Mouse (Mus musculus): Measurements from ENCODE around the gene Elmsan1.
"Not testable (repeated sequence)": the region's sequence is repeated elsewhere in the genome, so short reads cannot be mapped to it uniquely, and the experiment has no call there.

Elmsan1 gene

DNA sequence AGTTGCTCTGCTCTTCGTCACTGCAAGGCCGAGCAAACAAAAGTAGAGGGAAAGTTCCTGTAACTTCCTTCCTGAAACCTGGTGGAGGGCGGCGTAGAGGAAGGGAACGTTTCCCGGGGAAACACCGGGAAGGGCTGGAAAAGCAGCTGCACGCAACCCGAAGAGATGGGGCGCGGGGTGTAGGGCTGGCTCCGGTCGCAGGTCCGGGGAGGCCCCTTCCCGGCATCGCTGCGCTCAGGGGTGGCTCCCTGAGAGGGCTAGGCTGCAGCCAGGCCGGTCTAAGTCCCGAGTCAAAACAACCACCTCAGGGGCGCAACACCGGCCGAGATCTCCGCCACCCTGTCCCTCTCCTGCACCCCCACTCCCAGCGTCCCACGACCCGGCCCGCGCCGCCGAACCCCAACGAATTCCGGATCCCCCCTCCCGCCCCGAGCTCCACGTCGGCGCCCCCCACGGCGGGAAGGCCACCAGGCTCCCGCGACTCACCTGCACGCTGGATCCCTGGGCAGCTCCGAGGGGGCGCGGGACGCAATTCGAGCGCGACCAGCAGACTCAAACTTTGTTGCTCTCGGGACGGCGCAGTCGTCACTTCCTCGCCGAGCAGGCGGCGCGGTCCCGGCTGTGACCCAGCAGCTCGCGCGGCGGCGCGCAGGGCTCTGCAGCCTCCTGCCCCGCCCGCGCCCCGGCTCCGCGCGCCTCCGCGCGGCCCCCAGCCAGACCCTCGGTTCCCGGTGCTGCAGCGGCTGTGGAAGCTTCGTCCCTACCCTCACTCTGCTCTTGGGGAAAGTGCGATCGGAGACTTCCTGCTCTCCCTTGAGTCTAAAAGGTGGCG lies at the start of gene Elmsan1:
Gene Elmsan1, minus strand, starts transcription at position 593 of the 832 bp plus-strand sequence.
- peak; percentile 84 for DNase-seq (ENCODE audit: inconsistent ontology term)

DNA sequence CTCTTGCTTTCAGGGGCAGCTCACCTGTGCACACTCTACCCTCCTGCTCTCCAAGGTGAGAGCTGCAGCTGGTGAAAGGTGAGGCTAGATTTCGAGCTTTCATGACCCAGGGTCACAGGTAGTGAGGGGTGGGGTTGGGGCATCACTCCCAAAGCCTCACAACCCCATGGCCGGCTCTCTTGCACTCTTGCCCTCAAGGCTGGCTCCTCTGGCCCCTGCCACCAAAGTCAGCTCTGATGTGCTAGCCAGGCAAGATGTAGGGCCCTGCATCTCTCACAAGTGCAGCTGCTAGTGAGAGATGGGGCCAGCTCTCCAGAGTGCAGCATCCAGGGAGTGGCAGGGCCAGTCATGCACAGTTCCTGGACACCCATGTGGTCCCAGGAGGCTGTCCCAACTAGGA lies 48.6 kb upstream of the Elmsan1 start:
- DNase-seq (ENCODE audit: inconsistent ontology term) = no peak

DNA sequence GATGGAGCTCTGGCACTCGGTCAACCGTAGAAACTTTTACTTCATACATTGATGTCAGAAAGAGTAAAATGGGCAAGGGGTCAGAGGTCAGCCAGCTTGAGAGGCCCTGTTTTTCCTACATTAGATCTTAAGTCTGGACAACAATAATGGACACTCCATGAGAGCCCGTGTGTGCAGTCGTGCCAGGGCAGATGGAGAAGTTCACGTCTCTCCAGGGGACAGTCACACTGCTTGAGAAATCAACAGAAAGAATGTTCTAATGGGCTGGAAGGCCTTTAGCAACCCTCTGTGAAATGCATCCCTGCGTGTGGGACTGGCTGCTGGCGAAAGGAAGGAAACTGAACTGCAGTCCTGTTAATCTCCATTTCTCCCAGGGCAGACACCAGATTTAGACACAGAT lies 41.7 kb upstream of the Elmsan1 start:
- no peak for DNase-seq (ENCODE audit: inconsistent ontology term)

DNA sequence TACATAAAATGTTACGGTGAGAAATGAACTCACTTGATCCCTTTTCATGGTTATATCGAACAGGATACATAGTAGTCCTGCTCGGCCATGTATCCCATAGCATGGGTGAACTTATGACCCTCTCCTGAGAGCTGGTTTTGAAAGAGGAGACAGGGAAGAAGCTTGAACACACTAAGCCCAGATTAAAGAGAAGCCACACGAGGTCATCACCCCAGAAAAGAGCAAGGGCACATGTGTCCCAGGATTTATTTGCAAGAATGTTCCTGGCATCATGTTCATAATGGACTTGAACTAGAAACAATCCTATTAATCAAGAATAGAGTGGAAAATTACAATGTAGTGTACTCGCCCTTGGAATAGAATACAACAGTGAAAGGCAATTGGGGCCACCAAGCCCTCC lies 36.2 kb upstream of the Elmsan1 start:
- no peak for DNase-seq (ENCODE audit: inconsistent ontology term)

DNA sequence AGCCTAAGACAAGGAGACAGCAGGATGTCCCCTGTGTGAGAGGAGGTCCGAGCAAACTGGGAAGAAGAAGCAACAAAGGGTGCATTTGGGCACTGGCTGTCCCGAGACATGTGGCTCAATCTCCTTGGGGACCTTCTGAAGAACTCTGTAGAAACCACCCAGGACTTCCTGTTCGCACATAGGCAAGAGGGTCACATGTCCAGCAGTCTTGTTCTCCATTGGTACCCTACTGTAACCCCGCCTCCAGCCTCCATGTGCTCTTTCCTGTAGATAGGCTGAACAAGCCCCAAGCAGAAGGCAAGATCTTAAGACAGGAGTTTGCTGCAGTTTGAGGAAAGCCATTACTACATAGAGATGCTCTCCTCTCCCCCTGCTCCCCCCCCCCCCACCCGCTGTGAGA lies 34.1 kb upstream of the Elmsan1 start:
- no peak for DNase-seq (ENCODE audit: inconsistent ontology term)

DNA sequence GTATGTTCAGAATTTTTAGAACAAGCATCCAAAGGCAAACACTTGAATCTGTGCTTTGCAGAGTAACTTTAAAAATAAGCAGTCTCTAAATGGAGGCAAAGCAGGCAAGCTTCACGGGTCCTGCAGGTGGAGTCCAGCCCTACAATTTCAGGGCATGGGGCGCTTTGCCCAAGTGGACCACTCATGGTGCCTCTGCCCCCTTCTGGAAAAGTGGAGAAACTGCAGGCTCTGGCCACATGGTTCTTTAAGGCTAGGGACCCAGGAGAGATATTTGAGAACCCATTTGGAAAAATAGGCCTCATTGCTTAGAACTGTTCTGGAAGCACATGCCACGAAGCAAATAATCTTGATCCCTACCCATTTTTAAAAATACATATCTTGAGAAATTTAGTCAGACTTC lies 30.5 kb upstream of the Elmsan1 start:
- peak; percentile 73 for DNase-seq (ENCODE audit: inconsistent ontology term)

DNA sequence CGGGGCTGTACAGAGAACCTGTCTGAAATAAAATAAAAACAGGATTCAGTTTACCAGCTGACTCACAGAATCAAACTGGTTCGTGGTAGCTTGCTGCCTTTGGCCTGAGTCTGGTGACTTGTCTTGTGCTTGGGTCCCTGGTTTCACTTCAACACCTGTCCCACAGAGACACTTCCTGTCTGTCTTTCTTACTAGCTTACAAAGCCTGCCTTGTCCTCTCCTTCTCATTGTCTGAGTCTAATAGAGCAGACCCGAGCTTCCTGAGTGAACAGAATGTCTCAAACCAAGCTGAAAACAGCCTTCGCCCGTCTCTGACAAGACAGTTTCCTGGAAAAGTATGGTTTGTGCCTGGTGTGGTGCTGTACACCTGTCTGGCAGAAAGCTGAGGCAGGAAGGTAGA lies 27.0 kb upstream of the Elmsan1 start:
- peak; percentile 23 for DNase-seq (ENCODE audit: inconsistent ontology term)

DNA sequence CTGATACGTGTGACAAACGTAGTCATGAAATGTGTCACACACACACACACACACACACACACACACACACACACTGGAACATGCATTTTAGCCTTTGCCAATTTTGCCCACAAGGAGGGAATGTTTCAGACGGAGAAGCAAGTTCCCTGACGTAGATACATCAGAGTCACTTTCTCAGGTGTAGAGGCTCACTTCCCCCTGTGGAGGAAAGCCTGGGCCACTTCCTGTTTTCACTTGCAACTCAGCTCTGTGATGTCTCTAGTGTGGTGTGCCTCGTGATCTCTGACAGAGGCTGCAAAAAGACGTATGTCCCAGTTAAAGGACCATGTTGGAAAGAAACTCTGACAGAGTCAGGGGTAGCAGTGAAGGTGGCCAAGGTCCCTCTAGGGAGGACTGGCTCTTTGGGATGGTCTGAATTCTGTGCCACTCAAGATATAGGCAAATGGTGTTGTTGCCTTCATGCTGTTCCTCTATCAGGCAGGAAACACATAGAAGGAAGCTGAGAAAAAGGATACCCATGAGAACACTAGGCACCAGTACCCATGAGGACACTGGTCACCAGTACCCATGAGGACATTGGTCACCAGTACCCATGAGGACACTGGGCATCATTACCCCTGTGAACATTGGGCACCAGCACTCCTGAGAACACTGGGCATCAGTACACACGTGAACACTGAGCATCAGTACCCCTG lies 24.5 kb upstream of the Elmsan1 start:
- no peak for DNase-seq (ENCODE audit: inconsistent ontology term)

DNA sequence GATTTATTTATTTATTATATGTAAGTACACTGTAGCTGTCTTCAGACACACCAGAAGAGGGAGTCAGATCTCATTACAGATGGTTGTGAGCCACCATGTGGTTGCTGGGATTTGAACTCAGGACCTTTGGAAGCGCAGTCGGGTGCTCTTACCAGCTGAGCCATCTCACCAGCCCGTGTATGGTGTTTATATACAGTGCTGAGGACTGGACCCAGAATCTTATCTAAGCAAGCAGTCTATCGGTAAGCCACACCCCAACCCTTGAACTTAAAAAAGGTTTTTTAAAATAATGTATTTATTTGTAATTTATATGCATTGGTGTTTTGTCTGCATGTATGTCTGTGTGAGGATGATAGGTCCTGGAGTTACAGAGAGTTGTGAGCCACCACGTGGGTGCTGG lies 18.4 kb upstream of the Elmsan1 start:
- DNase-seq (ENCODE audit: inconsistent ontology term) = not testable (repeated sequence)

DNA sequence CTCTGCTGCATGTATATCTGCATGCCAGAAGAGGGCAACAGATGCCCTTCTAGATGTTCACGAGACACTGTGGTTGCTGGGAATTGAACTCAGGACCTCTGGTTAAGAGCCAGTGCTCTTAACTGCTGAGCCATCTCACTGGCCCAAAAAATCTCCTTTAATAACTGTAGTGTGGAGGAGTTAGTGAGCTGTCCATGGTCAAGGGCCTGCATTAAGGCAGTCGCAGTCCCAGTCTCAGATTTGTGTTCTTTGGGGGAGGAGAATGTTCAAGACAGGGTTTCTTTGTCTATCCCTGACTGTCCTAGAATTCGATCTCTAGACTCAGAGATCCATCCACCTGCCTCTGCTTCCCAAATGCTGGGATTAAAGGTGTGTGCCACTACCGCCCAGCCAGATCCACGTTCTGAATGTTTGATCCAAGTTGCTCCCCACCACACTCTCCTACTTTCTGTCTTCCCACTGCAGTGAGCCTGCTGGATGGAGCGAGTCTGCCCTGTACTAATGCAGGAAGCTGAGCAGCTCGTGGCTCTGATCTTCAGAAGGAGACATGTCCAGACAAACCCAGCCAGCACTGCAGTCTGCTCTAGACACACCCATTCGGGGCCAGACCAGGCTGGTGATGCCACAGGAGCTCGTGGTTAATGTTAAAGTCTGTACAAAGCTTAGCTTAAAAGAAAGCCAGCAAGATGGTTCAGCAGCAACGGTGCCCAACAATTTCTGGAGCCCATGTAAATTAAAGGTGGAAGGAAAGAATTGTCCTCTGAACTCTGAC lies 17.5 kb upstream of the Elmsan1 start:
- no peak for DNase-seq (ENCODE audit: inconsistent ontology term)

DNA sequence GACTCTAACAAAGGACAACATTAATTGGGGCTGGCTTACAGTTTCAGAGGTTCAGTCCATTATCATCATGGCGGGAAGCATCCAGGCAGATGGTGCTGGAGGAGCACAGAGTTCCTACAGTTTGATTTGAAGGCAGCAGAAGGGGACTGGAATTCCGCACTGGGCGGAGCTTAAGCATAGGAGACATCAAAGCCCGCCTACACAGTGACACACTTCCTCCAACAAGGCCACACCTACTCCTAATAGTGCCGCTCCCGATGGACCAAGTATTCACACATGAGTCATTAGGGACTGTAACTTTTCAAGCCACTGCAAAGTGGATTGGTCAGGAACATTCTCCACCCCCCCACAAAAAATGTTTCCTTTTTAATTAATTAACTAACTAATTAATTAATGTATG lies 16.9 kb upstream of the Elmsan1 start:
- no peak for DNase-seq (ENCODE audit: inconsistent ontology term)

DNA sequence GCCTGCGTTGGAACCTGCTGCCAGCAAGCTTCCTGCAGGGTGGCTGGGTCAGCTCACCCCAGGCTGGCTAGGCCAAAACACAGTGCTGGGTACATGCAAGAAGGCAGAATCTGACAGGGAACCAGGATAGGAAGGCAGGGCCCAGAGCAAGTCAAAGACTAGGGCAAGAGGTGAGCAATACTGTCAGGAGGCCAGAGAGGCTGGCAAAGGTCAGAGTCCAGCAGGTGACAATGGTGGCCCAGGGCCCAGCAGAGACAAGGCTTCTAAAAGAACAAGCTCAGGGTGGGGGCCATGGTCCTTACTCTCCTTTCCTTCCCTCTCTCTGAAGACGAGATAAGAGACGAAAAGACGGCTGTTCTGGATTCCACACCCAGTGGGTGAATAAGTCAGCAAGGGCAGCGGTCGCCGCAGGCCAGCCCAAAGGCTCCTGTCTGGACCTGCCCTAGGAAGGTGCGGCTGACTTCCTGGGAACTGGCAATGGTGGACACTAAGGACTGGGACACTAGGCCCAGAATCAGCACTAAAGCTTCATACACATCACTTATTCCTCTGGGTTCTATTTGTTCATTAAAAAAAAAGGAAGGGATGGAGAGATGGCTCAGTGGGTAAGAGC lies 14.9 kb upstream of the Elmsan1 start:
- no peak for DNase-seq (ENCODE audit: inconsistent ontology term)

DNA sequence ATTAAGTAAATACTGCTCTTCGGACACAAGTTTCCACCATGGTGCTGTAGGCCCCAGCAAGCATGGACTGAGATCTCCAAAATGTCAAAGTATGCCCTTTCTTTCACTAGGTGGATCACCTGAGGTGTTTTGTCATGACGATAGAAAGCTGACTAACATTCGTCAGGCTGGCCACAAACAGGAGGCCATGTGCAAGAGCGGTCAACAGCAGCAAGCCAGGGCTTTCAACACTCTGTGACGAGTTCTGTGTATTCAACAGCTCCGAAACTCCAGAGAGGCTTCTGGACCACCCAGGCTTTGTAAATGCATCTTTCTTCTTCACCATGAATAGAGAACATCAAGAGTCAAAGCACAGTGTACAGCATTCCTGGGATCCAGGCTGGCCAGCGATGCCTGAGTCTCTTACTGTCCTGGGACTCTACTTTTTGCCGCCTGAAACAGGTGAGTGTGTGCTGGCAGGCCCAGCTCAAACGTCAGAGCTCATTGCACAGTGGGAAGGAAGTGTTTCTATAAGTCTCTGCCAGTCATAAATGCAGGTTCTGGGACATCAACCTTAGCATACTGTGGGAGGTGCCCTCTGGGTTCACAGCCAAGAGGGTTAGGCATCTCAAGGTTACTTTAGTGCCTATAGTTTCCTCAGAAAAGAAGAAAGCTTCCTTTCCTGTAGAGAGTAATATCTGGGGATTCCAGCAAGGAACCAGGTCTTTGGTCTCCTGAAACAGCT lies 7.6 kb upstream of the Elmsan1 start:
- no peak for DNase-seq (ENCODE audit: inconsistent ontology term)

DNA sequence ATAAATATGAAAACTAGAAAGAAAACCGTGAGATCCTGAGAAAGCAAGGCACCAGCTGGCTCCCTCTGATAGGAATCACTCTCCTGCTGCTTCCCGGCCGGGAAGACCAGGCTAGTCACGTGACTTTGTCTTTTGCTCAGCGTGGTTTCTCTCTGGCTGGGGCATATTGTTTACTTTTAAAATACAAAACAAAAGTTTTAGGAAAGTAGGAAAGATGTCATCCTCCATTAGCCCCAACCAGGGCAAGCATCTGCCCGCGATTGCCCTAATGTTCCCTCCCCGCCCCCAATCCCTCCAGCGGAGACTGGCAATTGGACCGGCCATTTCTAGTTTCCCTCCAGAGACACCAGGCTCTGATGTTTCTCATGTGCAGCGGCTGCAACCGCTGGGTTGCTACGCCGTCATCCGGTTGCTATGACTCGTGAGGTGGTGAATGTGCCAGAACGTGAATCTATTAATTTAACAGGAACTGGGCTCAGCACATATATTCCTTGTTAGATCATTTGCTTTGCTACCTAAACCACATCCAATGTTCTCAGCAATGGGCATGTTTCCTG lies 3.8 kb upstream of the Elmsan1 start:
- peak; percentile 65 for DNase-seq (ENCODE audit: inconsistent ontology term)

DNA sequence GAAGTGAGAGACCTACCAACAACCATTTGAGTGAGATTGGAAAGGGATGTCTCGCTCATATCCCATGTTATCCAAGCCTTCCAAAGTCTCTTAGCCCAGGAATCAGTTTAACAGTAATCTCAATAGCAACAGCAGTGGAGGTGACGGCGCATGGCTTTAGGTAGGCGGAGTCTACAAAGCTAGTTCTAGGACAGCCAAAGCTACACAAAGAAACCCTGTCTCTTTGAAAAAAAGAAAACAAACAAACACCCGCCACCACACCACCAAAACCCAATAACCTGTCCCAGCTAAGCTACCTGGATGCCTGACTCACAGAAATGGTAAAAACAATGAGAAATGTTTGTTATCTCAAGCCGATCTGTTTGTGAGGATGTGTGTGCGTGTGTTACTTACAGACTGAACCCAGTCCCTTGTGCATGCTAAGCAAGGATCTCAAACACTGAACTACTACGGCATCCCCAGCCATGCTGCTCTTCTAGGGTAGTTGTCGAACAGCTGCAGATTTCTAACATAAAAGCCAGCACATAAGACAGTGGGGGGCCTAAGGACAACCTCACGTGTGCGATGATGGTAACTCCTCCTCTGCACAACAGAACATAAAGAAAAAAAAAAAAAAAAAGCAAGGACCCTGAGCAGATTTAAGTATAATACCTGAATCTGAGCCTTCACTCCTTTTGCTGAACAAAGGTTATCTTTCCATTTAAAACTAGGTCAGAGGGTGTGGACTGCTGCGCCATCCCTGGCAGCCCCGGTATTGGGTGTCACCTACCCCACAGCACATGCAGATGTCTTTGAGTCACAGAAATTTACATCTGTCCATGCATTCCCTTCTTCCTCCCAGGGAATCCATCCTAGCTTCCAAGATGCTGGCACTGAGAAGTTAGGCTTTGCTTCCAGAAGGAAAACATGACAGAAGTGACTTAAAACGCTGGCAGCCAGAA lies 2.5 kb upstream of the Elmsan1 start:
- DNase-seq (ENCODE audit: inconsistent ontology term) = no peak

DNA sequence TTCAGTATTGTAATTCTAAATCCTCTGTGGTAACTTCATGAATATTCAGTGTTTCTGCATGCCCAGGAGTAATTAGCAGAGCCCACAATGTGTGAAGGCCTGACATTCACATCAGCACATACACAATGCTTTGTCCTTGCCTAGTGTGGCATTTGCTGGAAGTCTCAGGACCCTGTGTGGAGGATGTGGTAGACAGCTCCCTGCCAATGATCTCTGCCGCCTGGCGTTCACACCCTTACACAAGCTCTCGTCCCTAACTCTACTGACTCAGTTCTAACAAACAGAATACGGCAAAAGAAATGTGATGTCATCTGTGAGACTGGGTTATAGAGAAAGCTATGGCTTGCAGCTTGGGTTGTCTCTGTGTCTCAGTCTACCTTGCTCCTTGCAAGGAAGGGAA lies 1.8 kb upstream of the Elmsan1 start:
- DNase-seq (ENCODE audit: inconsistent ontology term) = peak; percentile 53

DNA sequence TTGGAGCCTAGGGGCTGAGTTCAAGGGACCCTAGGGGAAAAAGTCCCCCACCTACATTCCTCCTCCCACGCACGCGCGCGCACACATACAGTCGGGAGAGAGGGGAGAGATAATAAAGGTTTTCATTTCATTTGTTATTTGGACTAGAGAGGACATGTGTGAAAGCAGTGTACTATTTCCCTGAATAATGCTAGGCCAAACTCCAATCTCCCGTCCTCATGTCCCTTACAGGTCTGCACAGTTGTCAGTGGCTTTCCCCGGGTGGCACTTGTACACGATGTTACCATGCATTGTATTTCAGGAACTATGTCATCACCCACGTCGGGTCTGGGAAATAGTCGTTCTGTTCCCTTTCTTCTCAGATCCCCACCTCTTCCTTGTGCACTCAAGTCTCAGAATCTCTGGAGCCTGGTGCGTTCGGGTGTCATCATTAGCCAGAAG lies 460 bp upstream of the Elmsan1 start:
- peak; percentile 76 for DNase-seq (ENCODE audit: inconsistent ontology term)

DNA sequence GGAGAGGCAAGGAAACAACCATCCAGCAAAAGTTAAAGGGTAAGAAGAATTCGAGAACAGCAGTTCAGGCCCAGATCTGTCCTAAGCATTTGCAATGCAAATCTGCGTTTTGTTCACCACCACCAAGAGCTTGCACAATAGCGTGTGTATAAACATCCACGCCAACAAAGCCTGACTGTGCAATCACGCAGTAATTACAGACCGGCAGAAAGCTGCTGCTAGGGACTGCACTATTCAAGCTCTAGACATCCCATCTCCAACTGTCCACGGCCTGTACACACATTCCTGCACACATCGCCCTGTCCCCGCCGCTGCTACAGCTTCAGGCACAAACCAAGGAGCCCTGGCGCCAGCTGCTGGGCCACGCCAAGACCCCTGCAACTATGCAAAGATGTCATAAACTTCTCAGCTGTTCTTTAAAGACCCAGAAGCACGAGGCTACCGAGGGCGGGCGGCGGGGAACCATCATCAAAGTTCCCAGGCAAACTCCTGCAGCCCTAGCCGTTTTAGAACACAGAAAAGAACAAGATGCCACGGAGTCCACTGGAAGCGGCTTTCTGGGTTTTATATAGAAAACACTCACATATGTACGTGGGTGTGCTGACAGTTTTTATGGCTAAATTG lies 1.1 kb downstream of the Elmsan1 start:
- DNase-seq (ENCODE audit: inconsistent ontology term) = peak; percentile 75

DNA sequence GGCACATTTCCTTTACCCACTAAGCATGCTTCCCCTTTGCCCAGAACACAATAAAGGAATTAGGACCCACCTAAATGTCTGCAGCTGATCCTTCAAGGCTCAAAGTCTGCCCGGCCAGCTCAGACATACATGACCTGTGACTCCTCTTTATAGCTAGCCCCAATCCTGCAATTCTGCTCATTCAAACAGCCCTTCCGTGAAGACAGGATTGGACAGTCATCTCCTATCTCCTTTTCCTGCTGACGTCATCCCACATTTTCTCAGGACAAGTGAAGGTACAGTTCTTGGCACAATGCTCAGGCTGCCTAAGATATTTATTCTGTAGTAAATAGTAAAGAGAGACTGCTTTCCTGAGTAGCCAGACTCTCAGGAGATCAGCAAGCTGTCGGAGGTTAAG lies 1.6 kb downstream of the Elmsan1 start:
- peak; percentile 56 for DNase-seq (ENCODE audit: inconsistent ontology term)

All from Muller cell, postnatal 12 days (primary cell).